Mouse (Mus musculus): ENCODE data around the gene Rpl18a. TPM values are rescaled to one million over a fixed set of nuclear protein-coding genes. Genes with fewer than 3 reads are reported as not detected.

Rpl18a gene
- polyA plus RNA-seq, 1 experiment from 2014 or later, result 2,427 TPM

- Histone ChIP-seq H3K9me3 (ENCODE audit: control insufficient read depth, low read length) (no peaks in the 10 kb centered on the region), H3K27me3 (ENCODE audit: control insufficient read depth, insufficient read depth, low read length) (no peaks in the 10 kb centered on the region), H3K36me3 (ENCODE audit: control insufficient read depth, insufficient read depth, low read length) (no peaks in the 10 kb centered on the region; the same call in 1 of the 2 replicates), H3K4me1 (ENCODE audit: control insufficient read depth, insufficient read depth, low read length) (no peaks in the 10 kb centered on the region), H3K9ac (replicated peaks; ENCODE audit: low read depth, low read length) (no peak overlapping the region), H3K27ac (ENCODE audit: low read depth, low read length) (no peak overlapping the region), H3K4me3 (ENCODE audit: low read depth, low read length) (no peak overlapping the region), H3K4me2 (ENCODE audit: low read depth, low read length) (no peak overlapping the region)
- WGBS, result 89% methylated on average over 5 of the region's 5 CpGs
- no peak for ATAC-seq (ENCODE audit: low read depth)
These were observed 29.2 kb upstream of the Rpl18a start for GRCm38 (mm10) chr8:70926396-70926795.

- Histone ChIP-seq H3K4me2 (ENCODE audit: low read depth, low read length) (no peak overlapping the region), H3K4me3 (ENCODE audit: low read depth, low read length) (no peak overlapping the region), H3K9ac (replicated peaks; ENCODE audit: low read depth, low read length) (no peak overlapping the region), H3K36me3 (ENCODE audit: control insufficient read depth, insufficient read depth, low read length) (no peaks in the 10 kb centered on the region; the same call in 1 of the 2 replicates), H3K4me1 (ENCODE audit: control insufficient read depth, insufficient read depth, low read length) (no peaks in the 10 kb centered on the region), H3K27me3 (ENCODE audit: control insufficient read depth, insufficient read depth, low read length) (no peaks in the 10 kb centered on the region), H3K9me3 (ENCODE audit: control insufficient read depth, low read length) (no peaks in the 10 kb centered on the region), H3K27ac (ENCODE audit: low read depth, low read length) (no peak overlapping the region)
- ATAC-seq (ENCODE audit: low read depth), result no peak
- 96% methylated on average over 4 of the region's 4 CpGs for WGBS
These were observed 28.5 kb upstream of the Rpl18a start for GRCm38 (mm10) chr8:70925754-70926153.

DNA sequence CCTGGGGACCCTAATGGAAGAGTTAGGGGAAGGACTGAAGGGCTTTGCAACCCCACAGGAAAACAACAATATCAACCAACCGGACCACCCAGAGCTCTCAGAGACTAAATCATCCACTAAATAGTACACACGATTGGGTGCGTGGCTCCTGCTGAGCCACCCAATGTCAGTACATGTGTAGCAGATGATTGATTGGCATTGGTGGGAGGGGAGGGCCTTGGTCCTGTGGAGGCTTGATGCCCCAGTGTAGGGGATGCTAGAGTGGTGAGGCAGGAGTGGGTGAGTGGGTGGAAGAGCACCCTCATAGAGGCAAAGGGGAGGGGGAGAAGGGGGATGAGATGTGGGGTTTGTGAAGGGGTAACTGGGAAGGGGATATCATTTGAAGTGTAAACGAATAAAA lies 26.9 kb upstream of the Rpl18a start:
- Histone ChIP-seq H3K36me3 (ENCODE audit: control insufficient read depth, insufficient read depth, low read length) (no peaks in the 10 kb centered on the region), H3K4me2 (ENCODE audit: low read depth, low read length) (no peak overlapping the region), H3K4me1 (ENCODE audit: control insufficient read depth, insufficient read depth, low read length) (no peaks in the 10 kb centered on the region), H3K27me3 (ENCODE audit: control insufficient read depth, insufficient read depth, low read length) (no peaks in the 10 kb centered on the region), H3K27ac (ENCODE audit: low read depth, low read length) (no peak overlapping the region), H3K9me3 (ENCODE audit: control insufficient read depth, low read length) (no peaks in the 10 kb centered on the region), H3K9ac (replicated peaks; ENCODE audit: low read depth, low read length) (no peak overlapping the region), H3K4me3 (ENCODE audit: low read depth, low read length) (no peak overlapping the region)
- WGBS, result 89% methylated on average over 4 of the region's 4 CpGs
- ATAC-seq (ENCODE audit: low read depth), result no peak

DNA sequence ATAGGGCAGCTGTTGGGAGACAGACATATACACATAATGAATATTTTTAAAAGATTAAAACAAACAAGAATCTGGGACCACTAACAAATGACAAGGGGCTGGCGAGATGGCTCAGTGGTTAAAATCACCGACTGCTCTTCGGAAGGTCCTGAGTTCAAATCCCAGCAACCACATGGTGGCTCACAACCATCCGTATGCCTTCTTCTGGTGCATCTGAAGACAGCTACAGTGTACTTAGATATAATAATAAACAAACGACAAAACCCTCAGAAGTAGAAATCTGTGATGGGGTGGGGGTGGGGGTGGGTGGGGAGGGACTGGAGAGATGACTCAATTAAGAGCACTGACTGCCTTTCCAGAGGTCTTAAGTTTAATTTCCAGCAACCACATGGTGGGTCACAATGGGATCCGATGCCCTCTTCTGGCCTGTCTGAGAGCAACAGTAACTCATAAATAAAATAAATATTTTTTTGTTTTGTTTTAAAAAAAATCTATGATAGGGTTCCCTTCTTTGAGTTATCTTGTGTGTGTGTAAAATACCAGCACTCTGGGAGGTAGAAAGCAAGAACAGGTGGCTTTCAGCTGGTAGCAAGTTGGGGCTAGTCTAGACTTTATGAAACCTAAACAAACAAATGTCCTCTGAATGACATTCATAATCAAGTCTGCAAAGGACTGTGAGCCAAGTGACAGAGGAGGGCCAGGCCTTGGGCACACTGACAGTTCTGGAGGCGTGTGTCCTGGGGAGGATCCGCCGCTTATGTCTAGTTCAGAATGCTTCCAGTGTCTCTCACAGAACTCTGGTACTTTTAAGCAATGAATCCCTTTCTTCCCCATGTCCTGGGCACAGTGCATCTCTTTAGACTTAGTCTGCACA lies 23.1 kb upstream of the Rpl18a start:
- Histone ChIP-seq H3K27ac (ENCODE audit: low read depth, low read length) (no peak overlapping the region), H3K27me3 (ENCODE audit: control insufficient read depth, insufficient read depth, low read length) (no peaks in the 10 kb centered on the region), H3K4me1 (ENCODE audit: control insufficient read depth, insufficient read depth, low read length) (no peaks in the 10 kb centered on the region), H3K4me2 (ENCODE audit: low read depth, low read length) (no peak overlapping the region), H3K9ac (replicated peaks; ENCODE audit: low read depth, low read length) (no peak overlapping the region), H3K36me3 (ENCODE audit: control insufficient read depth, insufficient read depth, low read length) (peaks cover 26% of the 10 kb centered on the region), H3K9me3 (ENCODE audit: control insufficient read depth, low read length) (no peaks in the 10 kb centered on the region), H3K4me3 (ENCODE audit: low read depth, low read length) (no peak overlapping the region)
- 92% methylated on average over 9 of the region's 9 CpGs for WGBS
- no peak for ATAC-seq (ENCODE audit: low read depth)

DNA sequence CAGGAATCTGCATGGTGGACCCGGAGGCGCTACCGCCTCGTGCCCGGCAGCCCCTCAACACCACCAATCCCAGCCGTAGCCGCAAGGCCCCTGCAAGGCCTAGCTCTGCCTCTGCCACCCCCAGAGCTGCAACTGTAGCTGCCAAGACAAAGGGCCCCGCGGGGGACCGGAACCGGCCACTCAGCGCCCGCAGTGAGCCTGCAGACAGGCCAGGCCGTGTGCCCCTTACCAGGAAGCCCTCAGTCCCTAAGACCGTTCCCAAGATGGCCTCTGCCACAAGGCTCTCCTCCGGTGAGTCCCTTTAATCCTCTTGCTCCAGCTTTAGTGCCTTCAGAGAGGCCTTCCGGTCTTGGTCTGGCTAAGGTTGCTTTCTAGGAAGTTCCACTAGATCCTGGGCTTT lies 17.5 kb upstream of the Rpl18a start:
- Histone ChIP-seq H3K9ac (replicated peaks; ENCODE audit: low read depth, low read length) (no peak overlapping the region), H3K9me3 (ENCODE audit: control insufficient read depth, low read length) (no peaks in the 10 kb centered on the region), H3K4me1 (ENCODE audit: control insufficient read depth, insufficient read depth, low read length) (no peaks in the 10 kb centered on the region), H3K4me2 (ENCODE audit: low read depth, low read length) (no peak overlapping the region), H3K4me3 (ENCODE audit: low read depth, low read length) (no peak overlapping the region), H3K36me3 (ENCODE audit: control insufficient read depth, insufficient read depth, low read length) (peaks cover 51% of the 10 kb centered on the region), H3K27me3 (ENCODE audit: control insufficient read depth, insufficient read depth, low read length) (no peaks in the 10 kb centered on the region), H3K27ac (ENCODE audit: low read depth, low read length) (no peak overlapping the region)
- no peak for ATAC-seq (ENCODE audit: low read depth)
- WGBS, result 93% methylated on average over 17 of the region's 17 CpGs

DNA sequence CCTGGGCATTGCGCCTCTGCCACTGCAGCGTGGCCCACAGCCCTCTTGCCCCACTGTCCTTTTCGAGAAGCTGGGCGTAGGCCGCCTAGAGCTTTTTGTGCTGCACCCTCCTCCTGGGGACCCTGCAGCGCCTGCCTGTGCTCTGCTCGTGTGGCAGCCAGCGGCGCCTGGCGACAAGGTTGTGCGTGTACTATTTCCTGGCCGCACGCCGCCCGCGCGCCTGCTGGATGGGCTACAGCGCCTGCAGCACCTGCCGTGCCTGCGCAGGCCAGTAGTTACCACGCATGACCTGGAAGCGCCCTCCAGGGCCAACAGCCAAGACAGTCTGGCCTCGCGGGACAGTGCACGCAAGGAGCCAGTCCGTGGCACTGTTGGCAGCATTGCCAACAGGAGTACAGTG lies 16.3 kb upstream of the Rpl18a start:
- Histone ChIP-seq H3K27me3 (ENCODE audit: control insufficient read depth, insufficient read depth, low read length) (no peaks in the 10 kb centered on the region), H3K4me1 (ENCODE audit: control insufficient read depth, insufficient read depth, low read length) (no peaks in the 10 kb centered on the region), H3K4me3 (ENCODE audit: low read depth, low read length) (no peak overlapping the region), H3K9me3 (ENCODE audit: control insufficient read depth, low read length) (no peaks in the 10 kb centered on the region), H3K36me3 (ENCODE audit: control insufficient read depth, insufficient read depth, low read length) (peaks cover 51% of the 10 kb centered on the region), H3K9ac (replicated peaks; ENCODE audit: low read depth, low read length) (no peak overlapping the region), H3K27ac (ENCODE audit: low read depth, low read length) (no peak overlapping the region), H3K4me2 (ENCODE audit: low read depth, low read length) (no peak overlapping the region)
- 95% methylated on average over 26 of the region's 26 CpGs for WGBS
- no peak for ATAC-seq (ENCODE audit: low read depth)

DNA sequence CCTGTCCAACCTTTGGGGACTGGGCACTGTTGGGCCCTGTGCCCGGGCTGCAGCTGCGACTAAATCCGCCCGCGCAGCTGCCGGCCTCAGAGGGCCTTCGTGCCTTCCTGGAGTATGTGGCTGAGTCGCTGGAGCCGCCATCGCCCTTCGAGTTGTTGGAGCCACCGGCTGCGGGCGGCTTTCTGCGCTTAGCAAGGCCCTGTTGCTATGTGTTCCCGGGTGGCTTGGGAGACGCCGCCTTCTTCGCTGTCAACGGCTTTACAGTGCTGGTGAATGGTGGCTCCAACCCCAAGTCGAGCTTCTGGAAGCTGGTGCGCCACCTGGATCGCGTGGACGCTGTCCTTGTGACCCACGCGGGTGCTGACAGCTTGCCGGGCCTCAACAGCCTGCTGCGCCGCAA lies 15.7 kb upstream of the Rpl18a start:
- WGBS, result 94% methylated on average over 30 of the region's 30 CpGs
- H3K4me3 ChIP-seq (ENCODE audit: low read depth, low read length), result no peak overlapping the region
- H3K9ac ChIP-seq (replicated peaks; ENCODE audit: low read depth, low read length), result no peak overlapping the region
- H3K4me1 ChIP-seq (ENCODE audit: control insufficient read depth, insufficient read depth, low read length), result no peaks in the 10 kb centered on the region
- no peak for ATAC-seq (ENCODE audit: low read depth)
- H3K4me2 ChIP-seq (ENCODE audit: low read depth, low read length), result no peak overlapping the region
- H3K36me3 ChIP-seq (ENCODE audit: control insufficient read depth, insufficient read depth, low read length), result peaks cover 49% of the 10 kb centered on the region
- H3K9me3 ChIP-seq (ENCODE audit: control insufficient read depth, low read length), result no peaks in the 10 kb centered on the region
- H3K27ac ChIP-seq (ENCODE audit: low read depth, low read length), result no peak overlapping the region
- H3K27me3 ChIP-seq (ENCODE audit: control insufficient read depth, insufficient read depth, low read length), result no peaks in the 10 kb centered on the region

DNA sequence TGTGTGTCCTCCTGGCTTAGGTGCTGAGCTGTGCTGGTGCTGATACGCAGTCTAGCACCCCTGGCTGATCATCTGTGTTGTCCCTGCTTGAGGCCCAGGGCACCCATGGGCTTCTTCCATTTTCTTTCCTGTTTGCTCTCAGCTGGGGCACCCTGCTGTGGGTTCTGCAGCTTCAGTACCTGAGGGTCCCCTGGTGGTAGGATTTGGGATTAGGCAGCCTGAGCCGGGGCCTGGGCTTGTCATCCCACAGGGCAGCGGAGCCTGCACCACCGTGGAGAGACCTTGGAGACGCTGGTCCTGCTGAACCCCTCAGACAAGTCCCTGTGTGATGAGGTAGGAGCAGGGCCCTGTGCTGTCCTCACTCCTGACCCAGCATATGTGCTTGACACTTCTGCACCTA lies 14.4 kb upstream of the Rpl18a start:
- ATAC-seq (ENCODE audit: low read depth), result no peak
- Histone ChIP-seq H3K4me1 (ENCODE audit: control insufficient read depth, insufficient read depth, low read length) (peaks cover 6% of the 10 kb centered on the region), H3K4me2 (ENCODE audit: low read depth, low read length) (no peak overlapping the region), H3K27me3 (ENCODE audit: control insufficient read depth, insufficient read depth, low read length) (no peaks in the 10 kb centered on the region), H3K9me3 (ENCODE audit: control insufficient read depth, low read length) (no peaks in the 10 kb centered on the region), H3K9ac (replicated peaks; ENCODE audit: low read depth, low read length) (no peak overlapping the region), H3K36me3 (ENCODE audit: control insufficient read depth, insufficient read depth, low read length) (peaks cover 37% of the 10 kb centered on the region), H3K4me3 (ENCODE audit: low read depth, low read length) (no peak overlapping the region), H3K27ac (ENCODE audit: low read depth, low read length) (no peak overlapping the region)
- 86% methylated on average over 5 of the region's 5 CpGs for WGBS

GRCm38 (mm10) chr8:70907518-70907917 lies 10.3 kb upstream of the Rpl18a start:
- H3K36me3 ChIP-seq (ENCODE audit: control insufficient read depth, insufficient read depth, low read length), result peaks cover 8% of the 10 kb centered on the region; the same call in 1 of the 2 replicates
- WGBS, result 93% methylated on average over 2 of the region's 2 CpGs
- ATAC-seq (ENCODE audit: low read depth), result no peak
- no peak overlapping the region for H3K4me2 ChIP-seq (ENCODE audit: low read depth, low read length)
- peaks cover 7% of the 10 kb centered on the region for H3K4me1 ChIP-seq (ENCODE audit: control insufficient read depth, insufficient read depth, low read length)
- H3K4me3 ChIP-seq (ENCODE audit: low read depth, low read length), result no peak overlapping the region
- no peaks in the 10 kb centered on the region for H3K27me3 ChIP-seq (ENCODE audit: control insufficient read depth, insufficient read depth, low read length)
- H3K9ac ChIP-seq (replicated peaks; ENCODE audit: low read depth, low read length), result no peak overlapping the region
- no peaks in the 10 kb centered on the region for H3K9me3 ChIP-seq (ENCODE audit: control insufficient read depth, low read length)
- no peak overlapping the region for H3K27ac ChIP-seq (ENCODE audit: low read depth, low read length)

Data from neural tube, embryonic 14.5 days (tissue).